Mouse (Mus musculus) cortical plate, adult 2 months (tissue): ENCODE measurements at regions not wholly inside any gene's neighbourhood (a gene's known extent, or its start where the extent isn't known, plus 50 kb on each side); places are given as distances from the start of the nearest gene placed in this dataset.

Experiments
- H3K27ac ChIP-seq: fragments of 200-500 bp; 2 replicates; pipeline ENCODE4 v1.5.1; 2012; ENCODE audit warnings: low read length, control low read depth, inconsistent platforms; ENCODE audit not compliant: insufficient read depth
- H3K4me1 ChIP-seq: fragments of 200-500 bp; 2 replicates; pipeline ENCODE4 v1.6.1; 2011; ENCODE audit warnings: low read length; ENCODE audit not compliant: control insufficient read depth, insufficient read depth
- H3K4me3 ChIP-seq: fragments of 200-500 bp; 2 replicates; pipeline ENCODE4 v1.5.1; 2011; ENCODE audit warnings: mild to moderate bottlenecking, low read length, control low read depth; ENCODE audit not compliant: insufficient read depth
- CTCF ChIP-seq: fragments of 200-500 bp; IDR thresholded peaks from 2 replicates; pipeline ENCODE4 v1.5.1; 2011; ENCODE audit warnings: mild to moderate bottlenecking, control low read depth, low read length; ENCODE audit not compliant: insufficient read depth; ENCODE audit errors: extremely low read depth
- POLR2A ChIP-seq: fragments of 200-500 bp; IDR thresholded peaks from 2 replicates; pipeline ENCODE4 v1.6.1; 2011; ENCODE audit warnings: mild to moderate bottlenecking, low read length, control low read depth; ENCODE audit not compliant: insufficient read depth; ENCODE audit errors: extremely low read depth

GRCm38 (mm10) chr5:91456924-91457323 lies 54.1 kb upstream of the Btc start:
- Histone ChIP-seq H3K4me1 (peaks cover 2% of the 10 kb centered on the region; the same call in 1 of the 2 replicates), H3K4me3 (no peak overlapping the region), H3K27ac (no peak overlapping the region)
- no peak for TF ChIP-seq POLR2A
- TF ChIP-seq CTCF, result no peak

- TF ChIP-seq CTCF (peak; percentile 70), POLR2A (no peak)
- Histone ChIP-seq H3K4me3 (no peak overlapping the region), H3K27ac (no peak overlapping the region), H3K4me1 (no peaks in the 10 kb centered on the region)
Observed at GRCm38 (mm10) chr5:91464876-91465508, 52.4 kb upstream of the Parm1 start.
